Comparison of ENCODE assay signal across 9 mouse cellular contexts in genomic region chr4:152313211-152313632, GRCm38 (mm10). TPM values are rescaled to one million over a fixed set of nuclear protein-coding genes. Genes with fewer than 3 reads are reported as not detected.
DNase-seq lines count a peak whose midpoint lies in the region; ATAC-seq and TF ChIP-seq lines count a peak whose summit lies in the region.
"Had no signal": no experiment of that assay in that cellular context is flagged by ENCODE, and none has a peak within 500 bp of the region (broad histone marks: within the 10 kb centered on the region; RNA-seq: fewer than 3 reads in every experiment).

No protein-coding gene starts in this region.

- TF ChIP-seq CTCF in cerebellum, adult 2 months (IDR thresholded peaks at IDR 0.05; ENCODE audit: borderline replicate concordance, insufficient read depth, low read depth, low read length): no peak
- TF ChIP-seq CTCF in testis, adult 2 months (IDR thresholded peaks at IDR 0.05; ENCODE audit: control insufficient read depth, insufficient read depth, insufficient replicate concordance, low read depth, low read length): no peak

- ATAC-seq in intestine, embryonic 15.5 days: peak; percentile 61
- peak; percentile 71 for ATAC-seq in midbrain, embryonic 16.5 days

- WGBS in cerebellum, adult 2 months: 3% methylated on average over 29 of the region's 29 CpGs
- WGBS in intestine, embryonic 15.5 days: under 1% methylated on average over 29 of the region's 29 CpGs
- WGBS in midbrain, embryonic 16.5 days: 1% methylated on average over 29 of the region's 29 CpGs

- H3K4me2 ChIP-seq in intestine, embryonic 15.5 days (replicated peaks): peak overlapping the region; percentile 66
- peak overlapping the region; percentile 79 for H3K4me2 ChIP-seq in midbrain, embryonic 16.5 days (ENCODE audit: low read length)

- TF ChIP-seq POLR2A in cerebellum, adult 2 months (IDR thresholded peaks at IDR 0.05; ENCODE audit: borderline replicate concordance, insufficient read depth, low read length): no peak
- TF ChIP-seq POLR2A in testis, adult 2 months (IDR thresholded peaks at IDR 0.05; ENCODE audit: control insufficient read depth, low read depth, low read length): no peak

- 0 out of 2 replicates have a peak overlapping the region, but pooled peaks have one; percentile 12 for H3K9ac ChIP-seq in intestine, embryonic 15.5 days
- peak overlapping the region; percentile 69 for H3K9ac ChIP-seq in midbrain, embryonic 16.5 days (ENCODE audit: low read depth, low read length)

- peaks cover 4% of the 10 kb centered on the region; the same call in 1 of the 2 replicates for H3K4me1 ChIP-seq in cerebellum, adult 2 months (ENCODE audit: control insufficient read depth, insufficient read depth, low read length)
- H3K4me1 ChIP-seq in testis, adult 2 months (ENCODE audit: control insufficient read depth, insufficient read depth, low read length): peaks cover 21% of the 10 kb centered on the region
- peaks cover 28% of the 10 kb centered on the region for H3K4me1 ChIP-seq in intestine, embryonic 15.5 days (replicated peaks)
- peaks cover 20% of the 10 kb centered on the region for H3K4me1 ChIP-seq in midbrain, embryonic 16.5 days (ENCODE audit: control insufficient read depth, insufficient read depth, low read length)

- H3K27me3 ChIP-seq in cerebellum, adult 2 months (ENCODE audit: control insufficient read depth, insufficient read depth, low read length): no peaks in the 10 kb centered on the region; the same call in 1 of the 2 replicates
- no peaks in the 10 kb centered on the region; the same call in 1 of the 2 replicates for H3K27me3 ChIP-seq in testis, adult 2 months (ENCODE audit: control insufficient read depth, insufficient read depth, low read length)
- H3K27me3 ChIP-seq in intestine, embryonic 15.5 days (replicated peaks): peaks cover 71% of the 10 kb centered on the region
- H3K27me3 ChIP-seq in midbrain, embryonic 16.5 days (ENCODE audit: control insufficient read depth, insufficient read depth, low read depth, low read length): peaks cover 72% of the 10 kb centered on the region

- DNase-seq in cerebellum, adult 2 months: no peak
- DNase-seq in cerebellum, adult 11 months: no peak
- DNase-seq in testis, postnatal 10 days (ENCODE audit: low spot score): no peak
- no peak for DNase-seq in ovary, postnatal 36 days (ENCODE audit: low spot score)
- DNase-seq in urinary bladder, postnatal 14 days (ENCODE audit: low spot score): no peak

- no peaks in the 10 kb centered on the region for H3K9me3 ChIP-seq in intestine, embryonic 15.5 days
- no peaks in the 10 kb centered on the region for H3K9me3 ChIP-seq in midbrain, embryonic 16.5 days (replicated peaks; ENCODE audit: control insufficient read depth, low read length, poor library complexity, severe bottlenecking)

- no peak overlapping the region for H3K27ac ChIP-seq in cerebellum, adult 2 months (ENCODE audit: insufficient read depth, low read length)
- no peak overlapping the region for H3K27ac ChIP-seq in testis, adult 2 months (ENCODE audit: control insufficient read depth, insufficient read depth, low read depth, low read length)
- no peak overlapping the region for H3K27ac ChIP-seq in intestine, embryonic 15.5 days
- H3K27ac ChIP-seq in midbrain, embryonic 16.5 days (ENCODE audit: low read length): no peak overlapping the region

- peak overlapping the region; percentile 3 for H3K4me3 ChIP-seq in cerebellum, adult 2 months (replicated peaks; ENCODE audit: insufficient read depth, low read depth, low read length)
- H3K4me3 ChIP-seq in testis, adult 2 months (ENCODE audit: control insufficient read depth, low read depth, low read length): peak overlapping the region; percentile 7
- H3K4me3 ChIP-seq in intestine, embryonic 15.5 days (replicated peaks): peak overlapping the region; percentile 28
- H3K4me3 ChIP-seq in midbrain, embryonic 16.5 days (ENCODE audit: low read depth, low read length): peak overlapping the region; percentile 48

- H3K36me3 ChIP-seq in testis, adult 2 months (ENCODE audit: control insufficient read depth, insufficient read depth, low read length): no peaks in the 10 kb centered on the region
- no peaks in the 10 kb centered on the region for H3K36me3 ChIP-seq in intestine, embryonic 15.5 days
- no peaks in the 10 kb centered on the region for H3K36me3 ChIP-seq in midbrain, embryonic 16.5 days (ENCODE audit: control insufficient read depth, insufficient read depth, low read length)

RNA-seq across cellular contexts. Expression of gene Rnf207, which starts 5.6 kb away (rescaled TPM):
- 7.2 and 11.8 TPM in 2 replicates for polyA plus RNA-seq in cerebellum, adult 2 months (2012; rRNA removed)
- polyA plus RNA-seq in testis, adult 2 months (2012; rRNA removed): 0.22 and 0.43 TPM in 2 replicates
- polyA plus RNA-seq in intestine, embryonic 15.5 days (2015; fragmentation: Nextera tagmentation; extraction: Ambion mirVana): 2.1 and 2.5 TPM in 2 replicates
- 6.4 and 9.5 TPM in 2 replicates for polyA plus RNA-seq in midbrain, embryonic 16.5 days (2015; fragmentation: Nextera tagmentation; extraction: Ambion mirVana)

RNA-seq across cellular contexts. Expression of gene Rpl22, which starts 12.3 kb away (rescaled TPM):
- polyA plus RNA-seq in cerebellum, adult 2 months (2012; rRNA removed): 162 and 187 TPM in 2 replicates
- 47.5 and 49.7 TPM in 2 replicates for polyA plus RNA-seq in testis, adult 2 months (2012; rRNA removed)
- 371 and 424 TPM in 2 replicates for polyA plus RNA-seq in intestine, embryonic 15.5 days (2015; fragmentation: Nextera tagmentation; extraction: Ambion mirVana)
- polyA plus RNA-seq in midbrain, embryonic 16.5 days (2015; fragmentation: Nextera tagmentation; extraction: Ambion mirVana): 117 and 136 TPM in 2 replicates

RNA-seq across cellular contexts. Expression of gene Icmt, which starts 16.2 kb away (rescaled TPM):
- 160 and 188 TPM in 2 replicates for polyA plus RNA-seq in cerebellum, adult 2 months (2012; rRNA removed)
- 50.9 and 51.6 TPM in 2 replicates for polyA plus RNA-seq in testis, adult 2 months (2012; rRNA removed)
- 17.3 and 17.6 TPM in 2 replicates for polyA plus RNA-seq in intestine, embryonic 15.5 days (2015; fragmentation: Nextera tagmentation; extraction: Ambion mirVana)
- 20.6 and 20.7 TPM in 2 replicates for polyA plus RNA-seq in midbrain, embryonic 16.5 days (2015; fragmentation: Nextera tagmentation; extraction: Ambion mirVana)

RNA-seq across cellular contexts. Expression of gene Hes3, which starts 21.8 kb away (rescaled TPM):
- 55.1 and 62.7 TPM in 2 replicates for polyA plus RNA-seq in cerebellum, adult 2 months (2012; rRNA removed)
- 1.5 and 1.6 TPM in 2 replicates for polyA plus RNA-seq in testis, adult 2 months (2012; rRNA removed)
- polyA plus RNA-seq in intestine, embryonic 15.5 days (2015; fragmentation: Nextera tagmentation; extraction: Ambion mirVana): not detected in 2 replicates
- polyA plus RNA-seq in midbrain, embryonic 16.5 days (2015; fragmentation: Nextera tagmentation; extraction: Ambion mirVana): 0.19 and 0.41 TPM in 2 replicates
- polyA plus RNA-seq: gonadal fat pad, adult 2 months had no signal

RNA-seq across cellular contexts. Expression of gene Chd5, which starts 25.2 kb away (rescaled TPM):
- 20.9 and 25.9 TPM in 2 replicates for polyA plus RNA-seq in cerebellum, adult 2 months (2012; rRNA removed)
- 87.3 and 88.7 TPM in 2 replicates for polyA plus RNA-seq in testis, adult 2 months (2012; rRNA removed)
- polyA plus RNA-seq in intestine, embryonic 15.5 days (2015; fragmentation: Nextera tagmentation; extraction: Ambion mirVana): 1.9 and 2.8 TPM in 2 replicates
- 55.2 and 66.7 TPM in 2 replicates for polyA plus RNA-seq in midbrain, embryonic 16.5 days (2015; fragmentation: Nextera tagmentation; extraction: Ambion mirVana)
